Mouse (Mus musculus): ENCODE results near the gene Wdfy4. TPM values are rescaled to one million over a fixed set of nuclear protein-coding genes. Genes with fewer than 3 reads are reported as not detected.

Gene Wdfy4
- polyA plus RNA-seq, 1 experiment from 2014 or later: 0.63 TPM

DNA sequence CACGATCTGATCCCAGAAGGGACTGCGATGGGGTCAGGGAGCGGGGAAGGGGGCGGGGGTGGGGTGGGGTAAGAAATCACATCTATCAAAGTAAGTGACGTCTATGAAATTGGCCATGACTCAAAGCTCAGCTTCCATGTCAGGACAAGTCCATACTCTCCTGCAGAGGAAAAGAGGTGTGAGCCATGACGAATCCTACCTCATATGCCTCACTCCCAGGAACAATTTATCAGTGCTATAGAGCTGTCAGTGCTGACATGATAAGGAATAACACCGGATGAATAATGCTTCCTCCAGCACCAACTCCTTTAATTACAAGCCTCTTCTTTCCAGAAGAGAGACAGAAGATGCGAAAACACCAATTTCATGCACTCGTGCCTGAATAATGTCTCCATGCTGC is 117.6 kb downstream of the Wdfy4 start:
- H3K9me3 ChIP-seq: no peaks in the 10 kb centered on the region
- no peaks in the 10 kb centered on the region for H3K4me1 ChIP-seq
- no peak for ATAC-seq (ENCODE audit: low FRiP score, low read depth)
- H3K9ac ChIP-seq (replicated peaks): no peak overlapping the region
- no peaks in the 10 kb centered on the region for H3K27me3 ChIP-seq
- H3K36me3 ChIP-seq: no peaks in the 10 kb centered on the region
- H3K4me3 ChIP-seq: no peak overlapping the region
- H3K27ac ChIP-seq (replicated peaks): no peak overlapping the region
- H3K4me2 ChIP-seq (replicated peaks): no peak overlapping the region
- 74% methylated on average over 9 of the region's 9 CpGs for whole genome bisulfite sequencing

DNA sequence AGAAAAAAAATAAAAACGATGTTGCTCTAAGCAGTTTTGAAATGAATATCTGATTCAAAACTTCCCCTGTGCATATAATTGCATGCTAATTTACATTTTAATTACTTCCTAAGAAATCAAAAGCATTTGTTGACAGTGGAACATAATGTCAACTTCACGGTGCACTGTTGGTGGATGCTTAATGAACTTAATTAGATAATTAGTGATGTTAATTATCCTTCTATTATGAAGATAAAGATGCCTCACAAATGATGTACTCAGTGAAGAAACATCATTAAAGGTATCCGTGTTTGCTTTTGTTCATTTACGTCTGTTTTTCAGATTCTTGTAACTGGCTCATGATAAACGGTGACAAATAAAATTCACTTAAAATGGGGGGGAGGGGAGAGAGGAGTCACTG is 122.3 kb downstream of the Wdfy4 start:
- no peak overlapping the region for H3K27ac ChIP-seq (replicated peaks)
- H3K9me3 ChIP-seq: 0 out of 2 replicates have a peak, but pooled peaks cover 2% of the 10 kb centered on the region
- no peak overlapping the region for H3K4me3 ChIP-seq
- no peak overlapping the region for H3K9ac ChIP-seq (replicated peaks)
- no peaks in the 10 kb centered on the region for H3K27me3 ChIP-seq
- WGBS: 80% methylated on average over 5 of the region's 5 CpGs
- no peaks in the 10 kb centered on the region for H3K4me1 ChIP-seq
- no peak for ATAC-seq (ENCODE audit: low FRiP score, low read depth)
- H3K36me3 ChIP-seq: no peaks in the 10 kb centered on the region
- H3K4me2 ChIP-seq (replicated peaks): no peak overlapping the region

GRCm38 (mm10) chr14:33058881-33059660 is 126.2 kb downstream of the Wdfy4 start:
- Histone ChIP-seq H3K27ac (replicated peaks) (no peak overlapping the region), H3K27me3 (no peaks in the 10 kb centered on the region), H3K36me3 (no peaks in the 10 kb centered on the region), H3K4me3 (no peak overlapping the region), H3K4me1 (peaks cover 3% of the 10 kb centered on the region; the same call in 1 of the 2 replicates), H3K4me2 (replicated peaks) (no peak overlapping the region), H3K9ac (replicated peaks) (no peak overlapping the region), H3K9me3 (0 out of 2 replicates have a peak, but pooled peaks cover 2% of the 10 kb centered on the region)
- ATAC-seq (ENCODE audit: low FRiP score, low read depth): no peak
- WGBS: 91% methylated on average over 7 of the region's 7 CpGs

GRCm38 (mm10) chr14:33053441-33053840 is 131.9 kb downstream of the Wdfy4 start:
- H3K4me2 ChIP-seq (replicated peaks): no peak overlapping the region
- no peak overlapping the region for H3K27ac ChIP-seq (replicated peaks)
- H3K4me1 ChIP-seq: peaks cover 13% of the 10 kb centered on the region
- ATAC-seq (ENCODE audit: low FRiP score, low read depth): no peak
- no peaks in the 10 kb centered on the region for H3K27me3 ChIP-seq
- WGBS: 33% methylated on average over 8 of the region's 8 CpGs
- no peak overlapping the region for H3K4me3 ChIP-seq
- H3K9me3 ChIP-seq: no peaks in the 10 kb centered on the region
- H3K36me3 ChIP-seq: no peaks in the 10 kb centered on the region
- H3K9ac ChIP-seq (replicated peaks): no peak overlapping the region

- WGBS: 86% methylated on average over 3 of the region's 3 CpGs
- Histone ChIP-seq H3K27ac (replicated peaks) (no peak overlapping the region), H3K4me1 (no peaks in the 10 kb centered on the region), H3K4me3 (no peak overlapping the region), H3K36me3 (no peaks in the 10 kb centered on the region), H3K9ac (replicated peaks) (no peak overlapping the region), H3K4me2 (replicated peaks) (no peak overlapping the region), H3K27me3 (no peaks in the 10 kb centered on the region), H3K9me3 (no peaks in the 10 kb centered on the region)
- no peak for ATAC-seq (ENCODE audit: low FRiP score, low read depth)
Measured at GRCm38 (mm10) chr14:33045217-33045616, 140.1 kb downstream of the Wdfy4 start.

DNA sequence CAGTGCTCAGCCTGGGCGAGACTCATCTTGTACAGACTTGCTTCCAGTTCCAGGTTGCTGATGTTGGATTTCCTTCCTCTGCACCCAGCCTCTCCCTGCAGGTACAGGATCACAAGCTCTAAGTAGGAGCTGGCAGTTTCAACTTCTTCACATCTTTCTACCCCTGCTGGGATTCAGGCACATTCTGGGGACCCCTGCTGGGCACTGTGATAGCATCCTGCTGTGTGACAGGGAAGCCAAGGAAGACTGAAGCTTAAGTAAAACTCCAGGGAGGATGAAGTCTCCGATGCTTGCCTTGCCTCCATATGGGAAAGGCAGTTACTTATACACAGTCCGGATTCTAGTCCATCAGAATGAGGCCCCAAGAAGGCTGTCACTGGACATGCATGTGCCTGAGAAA is 148.5 kb downstream of the Wdfy4 start:
- ATAC-seq (ENCODE audit: low FRiP score, low read depth): no peak
- Histone ChIP-seq H3K27me3 (no peaks in the 10 kb centered on the region), H3K4me3 (no peak overlapping the region), H3K9me3 (no peaks in the 10 kb centered on the region), H3K9ac (replicated peaks) (no peak overlapping the region), H3K27ac (replicated peaks) (no peak overlapping the region), H3K4me1 (no peaks in the 10 kb centered on the region), H3K36me3 (no peaks in the 10 kb centered on the region), H3K4me2 (replicated peaks) (no peak overlapping the region)
- 40% methylated on average over 3 of the region's 3 CpGs for WGBS

DNA sequence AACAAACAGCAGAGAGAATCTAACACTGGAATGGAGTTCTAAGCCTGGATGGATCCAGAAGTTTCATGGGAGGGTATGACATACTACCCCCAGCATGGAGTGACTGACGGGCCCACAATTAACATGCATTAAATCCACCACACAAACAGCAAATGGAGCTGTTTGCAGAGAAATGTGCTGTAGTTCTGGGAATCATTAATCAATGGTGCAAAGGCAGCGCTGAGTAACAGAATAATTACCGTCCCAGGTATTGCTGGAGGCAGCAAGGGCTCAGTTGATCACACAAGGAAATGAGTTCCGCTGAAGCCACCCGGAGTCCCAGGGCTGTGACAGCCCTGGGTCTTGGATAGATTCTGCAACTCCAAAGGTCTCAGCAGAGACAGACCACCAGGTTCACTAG is 149.9 kb downstream of the Wdfy4 start:
- H3K9me3 ChIP-seq: no peaks in the 10 kb centered on the region
- no peak for ATAC-seq (ENCODE audit: low FRiP score, low read depth)

DNA sequence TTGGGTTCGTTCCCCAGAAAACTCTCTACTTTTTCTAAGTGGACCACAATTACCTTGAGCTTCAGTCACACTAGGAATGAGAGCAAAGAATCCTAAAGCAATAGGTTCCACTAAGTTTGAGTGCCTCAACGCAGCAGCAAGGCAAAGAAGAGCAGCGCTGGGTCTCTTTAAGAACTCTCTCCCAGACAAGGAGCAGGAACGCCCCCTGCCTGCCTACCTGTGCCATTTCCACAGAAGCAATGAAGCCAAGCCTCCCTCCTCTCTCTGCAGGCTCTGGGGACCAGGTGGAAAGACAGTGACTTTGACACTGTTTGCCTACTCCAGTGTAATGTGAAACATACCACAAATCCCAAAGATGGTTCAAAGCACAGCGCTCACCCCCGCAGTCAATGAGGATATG is 151.9 kb downstream of the Wdfy4 start:
- no peaks in the 10 kb centered on the region for H3K4me1 ChIP-seq
- no peak for ATAC-seq (ENCODE audit: low FRiP score, low read depth)
- WGBS: 43% methylated on average over 6 of the region's 6 CpGs

More for the DNA sequence above, 149.9 kb downstream of the Wdfy4 start:
- Histone ChIP-seq H3K4me1 (no peaks in the 10 kb centered on the region), H3K4me2 (replicated peaks) (no peak overlapping the region), H3K36me3 (no peaks in the 10 kb centered on the region), H3K9ac (replicated peaks) (no peak overlapping the region), H3K27ac (replicated peaks) (no peak overlapping the region), H3K4me3 (no peak overlapping the region), H3K27me3 (no peaks in the 10 kb centered on the region)
- 79% methylated on average over 5 of the region's 5 CpGs for WGBS

DNA sequence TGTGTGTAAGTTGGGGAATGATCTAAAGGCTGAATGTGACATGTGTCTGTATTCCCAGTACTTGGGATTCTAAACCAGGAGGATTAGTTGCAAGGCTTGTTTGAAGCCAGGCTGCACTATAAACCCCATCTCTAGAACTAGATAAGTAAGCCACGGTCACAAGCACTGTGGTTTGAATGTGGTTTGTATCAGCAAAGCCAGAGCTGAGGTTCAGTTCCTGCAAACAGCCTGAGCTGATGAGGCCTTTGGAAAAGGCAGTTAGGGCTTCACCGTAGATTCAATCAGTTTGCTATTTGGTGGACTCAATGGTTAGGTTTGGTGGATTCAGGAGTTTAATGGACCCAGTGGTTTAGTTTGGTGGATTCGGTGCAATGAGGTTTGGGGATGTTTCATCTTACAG is 154.5 kb downstream of the Wdfy4 start:
- H3K4me1 ChIP-seq: no peaks in the 10 kb centered on the region
- no peak overlapping the region for H3K4me2 ChIP-seq (replicated peaks)
- no peaks in the 10 kb centered on the region for H3K9me3 ChIP-seq
- H3K27ac ChIP-seq (replicated peaks): no peak overlapping the region
- H3K9ac ChIP-seq (replicated peaks): no peak overlapping the region
- no peaks in the 10 kb centered on the region for H3K27me3 ChIP-seq
- H3K4me3 ChIP-seq: no peak overlapping the region
- WGBS: 86% methylated on average over 3 of the region's 3 CpGs
- no peak for ATAC-seq (ENCODE audit: low FRiP score, low read depth)
- no peaks in the 10 kb centered on the region for H3K36me3 ChIP-seq

More for the DNA sequence above, 151.9 kb downstream of the Wdfy4 start:
- Histone ChIP-seq H3K4me2 (replicated peaks) (no peak overlapping the region), H3K4me3 (no peak overlapping the region), H3K27ac (replicated peaks) (no peak overlapping the region), H3K27me3 (no peaks in the 10 kb centered on the region), H3K36me3 (no peaks in the 10 kb centered on the region), H3K9ac (replicated peaks) (no peak overlapping the region), H3K9me3 (no peaks in the 10 kb centered on the region)

DNA sequence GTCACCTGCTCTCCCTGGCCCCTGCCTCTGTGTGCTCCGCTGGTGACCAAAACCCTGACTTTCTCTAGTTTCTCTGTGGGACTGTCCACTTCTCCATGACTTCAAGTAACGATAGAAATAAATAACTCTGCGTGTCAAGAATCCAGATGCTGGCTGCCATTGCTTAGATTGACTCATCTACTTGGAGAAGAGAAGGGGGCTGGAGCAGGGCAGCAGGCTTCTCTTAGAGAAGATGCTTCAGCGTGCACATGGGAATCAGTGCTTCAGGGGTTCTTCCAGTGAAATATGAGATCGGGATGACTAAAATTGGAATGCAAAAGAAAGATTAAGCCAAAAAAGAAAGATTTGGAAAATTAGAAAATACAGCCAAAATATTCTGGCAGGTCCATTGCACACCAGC is 165.7 kb downstream of the Wdfy4 start:
- H3K27ac ChIP-seq (replicated peaks): no peak overlapping the region
- ATAC-seq (ENCODE audit: low FRiP score, low read depth): no peak
- H3K36me3 ChIP-seq: no peaks in the 10 kb centered on the region
- no peaks in the 10 kb centered on the region for H3K4me1 ChIP-seq
- H3K4me3 ChIP-seq: no peak overlapping the region
- no peak overlapping the region for H3K4me2 ChIP-seq (replicated peaks)
- no peaks in the 10 kb centered on the region for H3K9me3 ChIP-seq
- WGBS: 72% methylated on average over 5 of the region's 5 CpGs
- H3K9ac ChIP-seq (replicated peaks): no peak overlapping the region
- H3K27me3 ChIP-seq: no peaks in the 10 kb centered on the region

DNA sequence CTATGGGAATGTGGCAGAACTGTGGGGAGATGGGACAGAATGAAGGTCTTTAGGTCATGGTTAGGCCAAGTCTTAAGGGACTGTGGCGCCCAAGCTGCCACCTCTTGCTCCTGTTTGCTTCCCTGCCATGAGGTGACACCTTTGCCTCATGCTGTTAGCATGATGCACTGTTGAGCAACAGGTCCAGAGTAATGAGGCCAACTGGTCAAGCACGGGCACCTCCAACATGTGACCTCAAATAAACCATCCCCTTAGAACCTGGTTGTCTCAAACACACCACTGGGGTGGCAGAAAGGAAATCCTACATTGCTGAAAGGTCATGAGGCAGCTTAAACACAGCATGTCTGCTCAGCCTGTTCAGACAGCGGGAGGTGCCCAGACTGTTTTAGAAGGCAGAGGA is 166.3 kb downstream of the Wdfy4 start:
- Histone ChIP-seq H3K27me3 (no peaks in the 10 kb centered on the region), H3K36me3 (no peaks in the 10 kb centered on the region), H3K9ac (replicated peaks) (no peak overlapping the region), H3K4me3 (no peak overlapping the region), H3K4me1 (no peaks in the 10 kb centered on the region), H3K27ac (replicated peaks) (no peak overlapping the region), H3K4me2 (replicated peaks) (no peak overlapping the region), H3K9me3 (no peaks in the 10 kb centered on the region)
- no peak for ATAC-seq (ENCODE audit: low FRiP score, low read depth)
- WGBS: 81% methylated on average over 3 of the region's 3 CpGs

DNA sequence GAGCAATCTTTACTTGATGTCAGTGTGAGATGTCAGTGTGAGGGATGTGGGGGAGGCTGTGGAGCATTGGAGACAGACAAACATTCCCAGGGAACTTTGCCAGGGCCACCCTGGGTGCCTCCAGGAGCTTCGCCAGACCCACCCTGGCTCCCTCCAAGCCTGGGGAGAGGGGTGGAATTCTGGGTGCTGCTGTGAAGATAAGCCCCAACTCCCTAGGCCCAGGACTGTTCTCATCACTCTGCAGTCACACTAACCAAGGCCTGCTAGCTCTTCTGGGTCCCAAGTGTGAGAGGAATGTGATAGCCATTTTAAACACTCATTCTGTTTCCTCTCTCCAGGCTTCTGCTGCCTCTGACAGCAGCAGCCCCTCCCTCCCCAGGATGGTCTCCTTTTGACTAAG is 177.7 kb downstream of the Wdfy4 start:
- Histone ChIP-seq H3K4me2 (replicated peaks) (no peak overlapping the region), H3K4me1 (no peaks in the 10 kb centered on the region), H3K27ac (replicated peaks) (no peak overlapping the region), H3K9ac (replicated peaks) (no peak overlapping the region), H3K9me3 (no peaks in the 10 kb centered on the region), H3K4me3 (no peak overlapping the region), H3K36me3 (no peaks in the 10 kb centered on the region), H3K27me3 (no peaks in the 10 kb centered on the region)
- WGBS: 92% methylated on average over 1 of the region's 1 CpGs
- ATAC-seq (ENCODE audit: low FRiP score, low read depth): no peak

DNA sequence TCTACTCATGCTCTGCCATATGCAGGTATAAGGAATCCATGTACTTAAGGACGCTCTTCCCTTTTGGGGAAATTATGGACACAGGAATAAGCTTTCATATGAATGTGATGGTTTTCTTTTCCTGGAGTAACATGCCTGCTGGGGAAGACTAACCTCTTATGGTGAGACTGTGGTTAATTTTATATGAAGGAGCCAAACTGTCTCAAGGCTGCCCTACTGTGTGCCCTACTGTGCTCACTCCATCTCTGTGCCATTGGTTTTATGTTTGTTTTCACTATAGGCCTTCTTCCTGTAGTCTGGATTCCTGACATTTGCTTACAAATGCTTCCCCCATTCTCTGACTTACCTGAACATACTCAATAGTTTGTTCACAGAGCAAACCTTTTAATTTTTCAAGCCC is 180.2 kb downstream of the Wdfy4 start:
- Histone ChIP-seq H3K9ac (replicated peaks) (no peak overlapping the region), H3K4me3 (no peak overlapping the region), H3K36me3 (no peaks in the 10 kb centered on the region), H3K9me3 (no peaks in the 10 kb centered on the region), H3K4me1 (peaks cover 9% of the 10 kb centered on the region), H3K27me3 (no peaks in the 10 kb centered on the region), H3K4me2 (replicated peaks) (no peak overlapping the region), H3K27ac (replicated peaks) (no peak overlapping the region)
- WGBS: 97% methylated on average over 1 of the region's 1 CpGs
- ATAC-seq (ENCODE audit: low FRiP score, low read depth): no peak
